Mouse (Mus musculus) neural tube, embryonic 15.5 days (tissue): ENCODE data around the gene Thoc3. TPM values are rescaled to one million over a fixed set of nuclear protein-coding genes. Genes with fewer than 3 reads are reported as not detected.

ENCODE experiments used
- ATAC-seq: fragments of 200-750 bp; cut with Nextera tagmentation; 2 replicates; pipeline ENCODE4 v1.8.0; 2017; ENCODE audit warnings: mild to moderate bottlenecking, moderate TSS enrichment, moderate library complexity; ENCODE audit not compliant: low FRiP score
- H3K27ac ChIP-seq: fragments of 300-500 bp; sonication (generic); replicated peaks from 2 replicates; pipeline ENCODE4 v1.5.1; 2015; ENCODE audit warnings: mild to moderate bottlenecking, inconsistent platforms
- H3K27me3 ChIP-seq: fragments of 300-500 bp; sonication (generic); replicated peaks from 2 replicates; pipeline ENCODE4 v1.6.1; 2015; ENCODE audit warnings: inconsistent platforms
- H3K36me3 ChIP-seq: fragments of 300-500 bp; sonication (generic); 2 replicates; pipeline ENCODE4 v1.6.1; 2015; ENCODE audit warnings: inconsistent platforms
- H3K4me1 ChIP-seq: fragments of 300-500 bp; sonication (generic); 2 replicates; pipeline ENCODE4 v1.6.1; 2015; ENCODE audit warnings: inconsistent platforms
- H3K4me2 ChIP-seq: fragments of 300-500 bp; sonication (generic); 2 replicates; pipeline ENCODE4 v1.6.1; 2015; ENCODE audit warnings: inconsistent platforms, mild to moderate bottlenecking, moderate library complexity
- H3K4me3 ChIP-seq: fragments of 300-500 bp; sonication (generic); replicated peaks from 2 replicates; pipeline ENCODE4 v1.5.1; 2015; ENCODE audit warnings: mild to moderate bottlenecking, inconsistent platforms
- H3K9ac ChIP-seq: fragments of 300-500 bp; sonication (generic); replicated peaks from 2 replicates; pipeline ENCODE4 v1.6.1; 2015; ENCODE audit warnings: mild to moderate bottlenecking, inconsistent platforms
- H3K9me3 ChIP-seq: fragments of 300-500 bp; sonication (generic); replicated peaks from 2 replicates; pipeline ENCODE4 v1.6.1; 2016; ENCODE audit warnings: inconsistent platforms
- WGBS: fragments of 180-500 bp; shearing (Covaris S2); methylation state at CpG from one replicate; pipeline ENCODE4 v1.1.7; 2015; ENCODE audit warnings: mixed read lengths; 5-methylcytosine and 5-hydroxymethylcytosine counted together
- polyA plus RNA-seq: library from polyadenylated mRNA; unstranded; fragments of >200 nt; fragmentation: Nextera tagmentation; extraction: Ambion mirVana; gene quantifications from 2 replicates; pipeline ENCODE4 v1.2.1, GENCODE M21; 2015

Thoc3 gene
- polyA plus RNA-seq, 1 experiment from 2014 or later = 85.8 TPM

- Histone ChIP-seq H3K4me1 (no peaks in the 10 kb centered on the region), H3K36me3 (no peaks in the 10 kb centered on the region), H3K27me3 (no peaks in the 10 kb centered on the region), H3K4me3 (no peak overlapping the region), H3K27ac (no peak overlapping the region), H3K9me3 (no peaks in the 10 kb centered on the region), H3K9ac (no peak overlapping the region), H3K4me2 (no peak overlapping the region)
- no peak for ATAC-seq
- WGBS = 71% methylated on average over 3 of the region's 3 CpGs
Observed at GRCm38 (mm10) chr13:54438814-54439213, 29.8 kb downstream of the Thoc3 start.

DNA sequence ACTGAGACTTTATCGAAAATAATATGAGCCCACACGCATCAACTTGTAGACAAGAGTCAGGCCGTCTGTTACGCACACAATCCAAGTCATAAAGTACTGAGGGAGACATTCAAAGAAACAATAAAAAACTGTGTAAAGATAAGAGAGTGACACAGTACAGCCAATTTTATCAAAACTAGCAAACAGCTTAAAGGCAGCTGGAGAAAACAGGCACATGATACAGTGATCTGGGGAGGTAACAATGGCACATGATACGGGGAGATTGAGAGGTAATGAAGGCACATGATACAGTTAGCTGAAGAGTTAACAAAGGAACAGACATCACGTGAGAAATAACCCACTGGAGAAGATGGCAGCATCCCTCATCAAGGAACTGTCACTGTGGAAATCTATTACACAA, 31.6 kb downstream of the Thoc3 start:
- H3K9ac ChIP-seq = no peak overlapping the region
- H3K4me3 ChIP-seq = no peak overlapping the region
- no peaks in the 10 kb centered on the region for H3K36me3 ChIP-seq
- WGBS = 84% methylated on average over 6 of the region's 6 CpGs
- no peak for ATAC-seq
- no peak overlapping the region for H3K27ac ChIP-seq
- no peaks in the 10 kb centered on the region for H3K4me1 ChIP-seq
- H3K27me3 ChIP-seq = no peaks in the 10 kb centered on the region
- no peak overlapping the region for H3K4me2 ChIP-seq
- no peaks in the 10 kb centered on the region for H3K9me3 ChIP-seq

DNA sequence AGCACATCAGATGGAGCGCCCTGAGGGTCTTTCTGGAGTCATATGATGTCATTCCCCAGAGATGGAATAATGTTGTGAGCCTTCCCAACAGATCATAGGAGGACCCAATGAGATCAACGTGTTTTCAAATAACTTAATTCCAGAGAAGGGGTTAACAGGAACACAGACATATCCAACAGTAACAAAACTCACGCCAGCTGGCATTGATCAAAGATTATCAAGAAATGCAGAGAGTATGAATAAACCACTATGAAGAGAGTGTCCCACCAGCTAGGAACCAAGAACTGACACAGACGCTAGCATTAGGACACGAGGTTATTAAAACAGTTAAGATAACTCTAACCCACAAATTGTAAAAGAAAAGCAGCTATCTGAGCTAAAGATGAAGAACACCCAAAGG, 32.0 kb downstream of the Thoc3 start:
- ATAC-seq = no peak
- Histone ChIP-seq H3K4me1 (no peaks in the 10 kb centered on the region), H3K9me3 (no peaks in the 10 kb centered on the region), H3K27ac (no peak overlapping the region), H3K4me2 (no peak overlapping the region), H3K27me3 (no peaks in the 10 kb centered on the region), H3K36me3 (no peaks in the 10 kb centered on the region), H3K9ac (no peak overlapping the region), H3K4me3 (no peak overlapping the region)
- 86% methylated on average over 5 of the region's 5 CpGs for WGBS

DNA sequence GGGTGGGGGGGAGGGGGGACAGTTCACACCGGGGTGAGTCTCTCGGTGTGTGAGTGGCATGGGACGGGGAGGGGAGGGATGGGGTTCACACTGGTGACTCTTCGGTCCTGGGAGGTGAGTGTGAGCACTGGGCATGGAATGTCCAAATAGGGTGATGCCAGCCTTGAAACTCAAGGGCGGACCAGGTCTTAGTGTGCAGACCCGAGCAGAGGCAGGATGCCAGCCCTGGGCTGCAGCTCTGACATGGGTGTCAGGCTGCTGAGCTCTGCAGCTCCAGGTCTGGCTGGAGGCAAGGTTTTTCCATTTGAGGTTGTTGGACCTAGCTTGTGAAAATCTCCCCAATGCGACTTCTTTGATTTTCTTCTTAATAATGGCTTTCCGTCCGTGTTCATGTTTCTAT, 37.5 kb downstream of the Thoc3 start:
- Histone ChIP-seq H3K4me3 (no peak overlapping the region), H3K36me3 (no peaks in the 10 kb centered on the region), H3K4me1 (no peaks in the 10 kb centered on the region), H3K27me3 (no peaks in the 10 kb centered on the region), H3K27ac (no peak overlapping the region), H3K9ac (no peak overlapping the region), H3K9me3 (no peaks in the 10 kb centered on the region), H3K4me2 (no peak overlapping the region)
- no peak for ATAC-seq
- WGBS = 92% methylated on average over 9 of the region's 9 CpGs

DNA sequence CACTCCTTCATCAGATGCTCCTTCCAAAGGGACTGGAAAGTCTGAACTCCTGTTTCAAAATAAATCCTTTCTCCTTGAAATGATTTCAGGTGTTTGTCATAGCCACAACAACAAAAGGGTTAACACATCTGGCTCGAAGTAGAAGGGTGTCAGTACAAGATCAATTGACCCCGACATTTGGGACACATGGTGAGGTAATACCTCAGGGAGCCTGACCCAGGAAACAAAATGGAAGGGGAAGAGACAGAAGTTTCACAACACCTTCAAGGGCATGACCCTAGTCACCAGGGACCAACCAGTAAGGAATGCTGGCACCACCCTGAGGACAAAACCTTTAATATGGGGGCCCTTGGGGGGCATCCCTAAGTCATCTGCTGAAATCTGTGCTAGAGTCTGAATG, 38.6 kb downstream of the Thoc3 start:
- ATAC-seq = no peak
- Histone ChIP-seq H3K4me1 (peaks cover 5% of the 10 kb centered on the region), H3K36me3 (no peaks in the 10 kb centered on the region), H3K27ac (no peak overlapping the region), H3K4me2 (no peak overlapping the region), H3K9ac (no peak overlapping the region), H3K9me3 (no peaks in the 10 kb centered on the region), H3K4me3 (no peak overlapping the region), H3K27me3 (no peaks in the 10 kb centered on the region)
- WGBS = 66% methylated on average over 2 of the region's 2 CpGs

- H3K27me3 ChIP-seq = no peaks in the 10 kb centered on the region
- WGBS = 81% methylated on average over 3 of the region's 3 CpGs
- no peak for ATAC-seq
Observed at GRCm38 (mm10) chr13:54428771-54429170, 39.9 kb downstream of the Thoc3 start.

GRCm38 (mm10) chr13:54426781-54427655, 41.6 kb downstream of the Thoc3 start:
- H3K9ac ChIP-seq = no peak overlapping the region
- H3K27me3 ChIP-seq = no peaks in the 10 kb centered on the region
- peaks cover 13% of the 10 kb centered on the region for H3K4me1 ChIP-seq
- H3K9me3 ChIP-seq = no peaks in the 10 kb centered on the region
- ATAC-seq = no peak
- no peaks in the 10 kb centered on the region for H3K36me3 ChIP-seq
- 75% methylated on average over 10 of the region's 10 CpGs for WGBS
- no peak overlapping the region for H3K4me3 ChIP-seq
- no peak overlapping the region for H3K4me2 ChIP-seq
- H3K27ac ChIP-seq = no peak overlapping the region

More at GRCm38 (mm10) chr13:54428771-54429170, 39.9 kb downstream of the Thoc3 start:
- H3K4me2 ChIP-seq = no peak overlapping the region
- H3K4me3 ChIP-seq = no peak overlapping the region
- no peak overlapping the region for H3K27ac ChIP-seq
- no peak overlapping the region for H3K9ac ChIP-seq
- peaks cover 13% of the 10 kb centered on the region for H3K4me1 ChIP-seq
- no peaks in the 10 kb centered on the region for H3K9me3 ChIP-seq
- H3K36me3 ChIP-seq = no peaks in the 10 kb centered on the region

DNA sequence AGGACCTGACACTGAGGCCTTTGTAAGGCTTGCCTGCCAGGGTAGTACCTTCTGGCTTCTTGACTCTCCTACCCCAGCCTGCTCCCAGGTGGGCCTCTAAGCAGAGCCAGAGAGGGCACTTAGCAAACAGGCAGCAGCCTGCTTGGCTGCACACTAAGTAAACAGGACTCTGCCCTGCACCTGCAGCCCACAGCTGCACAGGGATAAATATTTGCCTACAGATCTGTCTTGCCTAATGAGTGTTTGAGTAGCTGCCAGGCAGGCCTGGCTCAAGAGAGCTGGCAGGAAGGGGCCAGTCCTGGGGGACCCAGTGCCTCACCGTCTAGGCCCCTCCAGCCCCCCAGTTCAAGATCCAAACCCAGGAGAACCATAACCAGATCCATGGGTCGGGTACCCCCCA, 43.4 kb downstream of the Thoc3 start:
- no peak overlapping the region for H3K4me2 ChIP-seq
- no peak overlapping the region for H3K9ac ChIP-seq
- WGBS = 32% methylated on average over 2 of the region's 2 CpGs
- H3K27ac ChIP-seq = peak overlapping the region; percentile 23; the same call in 1 of the 2 replicates
- H3K36me3 ChIP-seq = no peaks in the 10 kb centered on the region
- H3K27me3 ChIP-seq = no peaks in the 10 kb centered on the region
- no peak for ATAC-seq
- H3K4me3 ChIP-seq = no peak overlapping the region
- H3K9me3 ChIP-seq = no peaks in the 10 kb centered on the region
- peaks cover 13% of the 10 kb centered on the region for H3K4me1 ChIP-seq

DNA sequence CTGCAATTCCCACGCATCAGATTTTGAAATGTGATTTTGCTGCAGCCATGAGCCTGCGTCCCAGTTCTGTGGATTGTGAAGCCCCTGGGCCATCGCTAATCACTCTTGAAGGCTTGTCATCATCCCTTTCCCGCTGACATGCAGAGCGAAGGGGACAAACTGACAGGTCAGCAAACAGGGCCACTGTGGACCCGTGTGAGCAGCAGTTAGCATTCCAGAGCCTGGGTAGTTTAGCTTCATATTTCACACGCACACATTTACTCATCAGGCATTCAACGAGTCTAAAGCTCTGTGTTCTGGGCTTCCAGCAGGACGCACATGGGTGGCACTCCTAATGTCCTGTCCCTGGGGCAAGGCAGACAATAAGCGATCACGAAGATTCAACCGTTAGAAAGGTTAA, 48.4 kb downstream of the Thoc3 start:
- Histone ChIP-seq H3K27ac (no peak overlapping the region), H3K27me3 (no peaks in the 10 kb centered on the region), H3K4me3 (no peak overlapping the region), H3K4me2 (no peak overlapping the region), H3K36me3 (no peaks in the 10 kb centered on the region), H3K4me1 (peaks cover 20% of the 10 kb centered on the region), H3K9ac (no peak overlapping the region), H3K9me3 (no peaks in the 10 kb centered on the region)
- no peak for ATAC-seq
- 61% methylated on average over 12 of the region's 12 CpGs for WGBS

- no peak overlapping the region for H3K4me2 ChIP-seq
- peak; percentile 55; the same call in 1 of the 2 replicates for ATAC-seq
- 46% methylated on average over 10 of the region's 10 CpGs for WGBS
- H3K9me3 ChIP-seq = no peaks in the 10 kb centered on the region
- no peak overlapping the region for H3K4me3 ChIP-seq
- H3K36me3 ChIP-seq = no peaks in the 10 kb centered on the region
- peaks cover 11% of the 10 kb centered on the region for H3K4me1 ChIP-seq
- H3K9ac ChIP-seq = no peak overlapping the region
- 0 out of 2 replicates have a peak overlapping the region, but pooled peaks have one; percentile 33 for H3K27ac ChIP-seq
- H3K27me3 ChIP-seq = no peaks in the 10 kb centered on the region
Observed at GRCm38 (mm10) chr13:54418781-54419327, 49.8 kb downstream of the Thoc3 start.

- Histone ChIP-seq H3K27ac (no peak overlapping the region), H3K9ac (no peak overlapping the region), H3K4me2 (no peak overlapping the region), H3K27me3 (no peaks in the 10 kb centered on the region), H3K36me3 (no peaks in the 10 kb centered on the region), H3K4me3 (no peak overlapping the region), H3K4me1 (peaks cover 18% of the 10 kb centered on the region), H3K9me3 (no peaks in the 10 kb centered on the region)
- no peak for ATAC-seq
- WGBS = 93% methylated on average over 4 of the region's 4 CpGs
Observed at GRCm38 (mm10) chr13:54415059-54415458, 53.6 kb downstream of the Thoc3 start.

DNA sequence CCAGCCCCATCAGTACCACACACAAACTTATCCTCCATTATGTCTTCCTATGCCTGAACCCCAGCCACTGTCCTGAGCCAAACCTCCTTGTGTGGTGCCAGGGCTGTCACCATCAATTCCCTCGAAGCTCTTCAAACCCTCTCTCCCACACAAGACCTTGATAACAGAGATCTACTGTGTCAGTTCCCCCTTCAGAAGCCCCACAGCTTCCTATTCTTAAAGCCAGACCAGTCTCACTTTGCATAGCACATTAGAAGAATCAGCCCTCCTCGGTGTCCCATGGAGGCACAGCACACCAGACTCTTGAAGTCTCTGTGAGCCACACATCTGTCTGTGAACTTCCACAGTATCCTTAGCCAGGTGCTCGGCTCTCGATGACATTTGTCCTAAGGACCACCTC, 55.9 kb downstream of the Thoc3 start:
- Histone ChIP-seq H3K9ac (no peak overlapping the region), H3K4me1 (peaks cover 8% of the 10 kb centered on the region; the same call in 1 of the 2 replicates), H3K4me2 (no peak overlapping the region), H3K9me3 (no peaks in the 10 kb centered on the region), H3K27me3 (no peaks in the 10 kb centered on the region), H3K27ac (no peak overlapping the region), H3K4me3 (no peak overlapping the region), H3K36me3 (no peaks in the 10 kb centered on the region)
- ATAC-seq = no peak
- 78% methylated on average over 4 of the region's 4 CpGs for WGBS
